1 mouse cellular context compared by ENCODE assay signal in genomic region chr2:71134836-71135235, GRCm38 (mm10).
TF ChIP-seq lines count a peak whose summit lies in the region.

No protein-coding gene starts in this region.

TF ChIP-seq in MEL, 35 proteins besides CTCF, POLR2A, EP300 and RAD21 (continued from another document):
- no peak for TF ChIP-seq KAT2A (conservative IDR thresholded peaks at IDR 0.05; ENCODE audit: low read depth, low read length)
- TF ChIP-seq NELFE (IDR thresholded peaks at IDR 0.05; ENCODE audit: low read depth, low read length) = peak; percentile 25
- TF ChIP-seq SIN3A (IDR thresholded peaks at IDR 0.05; ENCODE audit: low read length) = no peak
